In the genomic region with DNA sequence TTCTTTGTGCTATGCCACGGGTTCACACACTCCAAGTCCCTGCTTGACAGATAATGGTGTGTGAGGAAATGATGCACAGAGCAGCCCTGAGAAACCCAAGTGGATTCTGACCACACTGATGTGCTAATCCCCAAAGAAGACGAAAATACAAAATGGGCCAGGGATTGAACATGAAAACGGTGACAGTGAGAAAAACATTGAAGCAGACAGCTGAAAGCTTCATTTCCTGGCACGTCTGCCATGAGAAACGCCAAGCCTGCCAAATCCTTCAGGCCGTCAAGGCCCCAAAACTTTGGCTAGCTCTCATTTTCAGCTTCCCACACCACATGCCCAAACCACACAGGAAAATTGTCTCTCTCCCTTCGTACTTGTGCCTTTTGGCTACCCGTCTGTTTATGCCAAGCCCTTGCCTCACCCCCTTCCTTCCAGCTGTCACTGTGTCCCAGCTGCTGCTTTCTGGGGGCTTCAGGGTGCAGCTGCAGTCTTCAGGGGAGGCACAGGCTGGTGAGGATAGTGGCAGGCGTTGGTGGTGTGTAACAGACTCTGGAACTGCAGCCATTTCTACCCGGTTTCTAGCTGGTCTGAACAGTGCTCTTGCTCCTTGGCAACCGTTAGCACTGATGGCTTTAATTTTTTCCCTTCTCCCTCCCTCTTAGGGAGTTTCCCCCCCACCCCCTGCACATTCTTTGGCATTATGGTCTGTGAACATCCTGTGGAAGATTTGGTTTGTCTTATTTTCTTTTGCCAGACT, we compare ENCODE assay signal across 9 mouse cellular contexts.
DNase-seq lines count a peak whose midpoint lies in the region; ATAC-seq lines count a peak whose summit lies in the region.
"Had no signal": no experiment of that assay in that cellular context is flagged by ENCODE, and none has a peak within 500 bp of the region (broad histone marks: within the 10 kb centered on the region; RNA-seq: fewer than 3 reads in every experiment).

No protein-coding gene starts in this region.

- peaks cover 33% of the 10 kb centered on the region for H3K4me1 ChIP-seq in heart, embryonic 13.5 days

- peak overlapping the region; percentile 82 for H3K27ac ChIP-seq in heart, embryonic 13.5 days (replicated peaks)

- no peak for ATAC-seq in heart, embryonic 13.5 days (ENCODE audit: extremely low read depth, insufficient number of reproducible peaks, low FRiP score, low TSS enrichment)
- ATAC-seq in granulocyte monocyte progenitor cell, adult 5-6 weeks (replicated peaks; ENCODE audit: poor library complexity, severe bottlenecking) = no peak

- H3K9me3 ChIP-seq in heart, embryonic 13.5 days = no peaks in the 10 kb centered on the region

- H3K4me2 ChIP-seq in heart, embryonic 13.5 days = no peak overlapping the region

- H3K9ac ChIP-seq in heart, embryonic 13.5 days = no peak overlapping the region

- no peaks in the 10 kb centered on the region for H3K27me3 ChIP-seq in heart, embryonic 13.5 days (replicated peaks)
- H3K27me3 ChIP-seq: CH12.LX had no signal

- H3K4me3 ChIP-seq in heart, embryonic 13.5 days = no peak overlapping the region

- 49% methylated on average over 11 of the region's 11 CpGs for WGBS in heart, embryonic 13.5 days

- DNase-seq in adrenal gland, postnatal 36 days = peak; percentile 24 to 53
- DNase-seq in adrenal gland, postnatal 25 days = no peak
- peak; percentile 33 for DNase-seq in urinary bladder, postnatal 14 days (ENCODE audit: low spot score)
- no peak for DNase-seq in urinary bladder, postnatal 25 days (ENCODE audit: low spot score)
- DNase-seq in left cerebral cortex, adult 8-10 months (ENCODE audit: low spot score in 2 of 2) = peak; percentile 25 to 56
- peak; percentile 65 for DNase-seq in right cerebral cortex, adult 18-20 months

- H3K36me3 ChIP-seq in heart, embryonic 13.5 days = no peaks in the 10 kb centered on the region

Comparison
In these comparisons a context has a peak if more than half of its experiments do, and no peak if none do; other contexts are left out.
1. DNase-seq: peak in adrenal gland, postnatal 36 days (2 of 2), urinary bladder, postnatal 14 days (single experiment), left cerebral cortex, adult 8-10 months (2 of 2) and right cerebral cortex, adult 18-20 months (single experiment); none in adrenal gland, postnatal 25 days (single experiment) and urinary bladder, postnatal 25 days (single experiment).